Mouse (Mus musculus): ENCODE results near the gene Wdr90. TPM values are rescaled to one million over a fixed set of nuclear protein-coding genes. Genes with fewer than 3 reads are reported as not detected.

The Wdr90 gene
- 13.1 and 16.2 TPM in 2 replicates for polyA plus RNA-seq (2015; fragmentation: Nextera tagmentation; extraction: Ambion mirVana)

DNA sequence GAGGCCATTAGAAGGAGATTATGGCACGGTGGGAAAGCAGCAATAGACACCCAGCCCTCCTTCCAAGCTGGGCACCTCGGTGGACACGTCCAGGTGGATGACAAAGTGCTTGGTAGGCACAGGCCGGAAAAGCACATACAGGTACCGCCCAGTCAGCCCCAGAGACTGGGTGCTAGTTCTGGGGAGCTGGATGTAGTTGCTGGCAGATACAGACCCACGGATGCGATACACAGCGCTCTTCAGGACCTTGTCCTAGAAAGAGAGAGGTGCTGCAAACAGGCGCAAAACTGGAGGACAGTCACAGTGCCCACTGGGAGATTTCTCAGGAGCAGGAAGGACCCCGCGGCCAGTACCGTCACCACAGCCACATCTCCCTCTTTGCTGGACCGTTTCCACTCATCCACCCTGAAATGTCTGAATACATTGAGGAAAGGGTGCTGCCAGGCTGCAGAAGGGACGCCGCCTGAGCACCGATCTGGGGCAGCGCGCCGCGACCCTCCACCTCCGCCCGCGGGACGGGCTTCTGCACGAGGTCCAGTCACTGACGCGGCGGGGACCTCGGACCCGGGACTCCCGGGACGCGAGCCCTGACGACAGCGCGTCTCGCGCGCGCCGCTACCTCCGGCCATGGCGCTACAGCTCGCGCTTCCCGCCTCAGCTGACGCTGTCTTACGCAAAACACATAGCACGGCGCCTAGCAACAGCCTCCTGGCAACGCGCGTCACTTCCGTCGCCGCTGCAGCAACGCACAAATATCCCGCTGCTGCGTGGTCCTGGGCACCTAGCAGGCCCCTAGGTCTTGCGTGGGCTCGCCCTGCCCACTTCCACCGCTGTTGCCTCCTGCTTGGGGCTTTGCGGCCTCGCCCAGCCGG is at the start of gene Wdr90:
TSS of gene Wdr90 (minus strand) at position 670 of the 872 bp plus-strand sequence.
- Histone ChIP-seq H3K4me3 (ENCODE audit: low read length) (peak within 1 kb of the TSS; percentile 73), H3K27me3 (replicated peaks; ENCODE audit: control insufficient read depth, insufficient read depth, low read length) (no peaks in the 10 kb centered on the region), H3K27ac (ENCODE audit: low read depth, low read length) (peak within 1 kb of the TSS; percentile 86), H3K4me1 (ENCODE audit: control insufficient read depth, insufficient read depth, low read depth, low read length) (peaks cover 18% of the 10 kb centered on the region), H3K9ac (ENCODE audit: low read depth, low read length) (peak within 1 kb of the TSS; percentile 77), H3K9me3 (ENCODE audit: control insufficient read depth, low read length) (no peaks in the 10 kb centered on the region), H3K4me2 (ENCODE audit: low read length) (peak within 1 kb of the TSS; percentile 92), H3K36me3 (ENCODE audit: control insufficient read depth, insufficient read depth, low read length) (no peaks in the 10 kb centered on the region)
- peak; percentile 96 for ATAC-seq
- 4% methylated on average over 65 of the region's 65 CpGs for whole genome bisulfite sequencing

- H3K4me3 ChIP-seq (ENCODE audit: low read length) = no peak overlapping the region
- 88% methylated on average over 2 of the region's 2 CpGs for WGBS
- no peak overlapping the region for H3K9ac ChIP-seq (ENCODE audit: low read depth, low read length)
- no peaks in the 10 kb centered on the region for H3K4me1 ChIP-seq (ENCODE audit: control insufficient read depth, insufficient read depth, low read depth, low read length)
- H3K36me3 ChIP-seq (ENCODE audit: control insufficient read depth, insufficient read depth, low read length) = no peaks in the 10 kb centered on the region
- ATAC-seq = no peak
- no peak overlapping the region for H3K27ac ChIP-seq (ENCODE audit: low read depth, low read length)
- H3K27me3 ChIP-seq (replicated peaks; ENCODE audit: control insufficient read depth, insufficient read depth, low read length) = no peaks in the 10 kb centered on the region
- H3K4me2 ChIP-seq (ENCODE audit: low read length) = no peak overlapping the region
- no peaks in the 10 kb centered on the region for H3K9me3 ChIP-seq (ENCODE audit: control insufficient read depth, low read length)
Measured at GRCm38 (mm10) chr17:25907640-25908039, 46.3 kb upstream of the Wdr90 start.

- Histone ChIP-seq H3K36me3 (ENCODE audit: control insufficient read depth, insufficient read depth, low read length) (peaks cover 3% of the 10 kb centered on the region; the same call in 1 of the 2 replicates), H3K4me2 (ENCODE audit: low read length) (no peak overlapping the region), H3K27ac (ENCODE audit: low read depth, low read length) (no peak overlapping the region), H3K9ac (ENCODE audit: low read depth, low read length) (no peak overlapping the region), H3K4me3 (ENCODE audit: low read length) (no peak overlapping the region), H3K27me3 (replicated peaks; ENCODE audit: control insufficient read depth, insufficient read depth, low read length) (no peaks in the 10 kb centered on the region), H3K9me3 (ENCODE audit: control insufficient read depth, low read length) (no peaks in the 10 kb centered on the region), H3K4me1 (ENCODE audit: control insufficient read depth, insufficient read depth, low read depth, low read length) (no peaks in the 10 kb centered on the region)
- ATAC-seq = no peak
- 90% methylated on average over 3 of the region's 3 CpGs for WGBS
Measured at GRCm38 (mm10) chr17:25903061-25903460, 41.8 kb upstream of the Wdr90 start.

DNA sequence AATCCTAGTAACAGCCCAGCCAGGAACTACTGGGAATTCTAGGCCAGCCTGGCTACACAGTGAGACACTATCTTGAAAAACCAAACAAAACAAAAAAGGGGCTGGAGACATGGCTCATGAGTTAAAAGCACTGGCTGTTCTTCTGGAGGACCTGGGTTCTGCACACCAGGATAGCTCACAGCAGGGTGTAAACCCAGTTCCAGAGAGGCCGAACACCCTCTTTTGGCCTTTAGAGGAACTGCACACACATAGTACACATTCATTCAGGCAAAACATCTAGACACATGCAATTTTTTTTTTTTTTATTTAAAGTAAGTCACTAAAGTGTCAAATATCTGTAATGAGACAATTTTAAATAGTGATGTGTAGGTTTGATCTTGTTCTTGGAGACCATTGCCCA is 38.9 kb upstream of the Wdr90 start:
- H3K36me3 ChIP-seq (ENCODE audit: control insufficient read depth, insufficient read depth, low read length) = peaks cover 3% of the 10 kb centered on the region; the same call in 1 of the 2 replicates
- no peaks in the 10 kb centered on the region for H3K9me3 ChIP-seq (ENCODE audit: control insufficient read depth, low read length)
- H3K4me2 ChIP-seq (ENCODE audit: low read length) = no peak overlapping the region
- no peak overlapping the region for H3K27ac ChIP-seq (ENCODE audit: low read depth, low read length)
- H3K27me3 ChIP-seq (replicated peaks; ENCODE audit: control insufficient read depth, insufficient read depth, low read length) = no peaks in the 10 kb centered on the region
- no peaks in the 10 kb centered on the region for H3K4me1 ChIP-seq (ENCODE audit: control insufficient read depth, insufficient read depth, low read depth, low read length)
- H3K9ac ChIP-seq (ENCODE audit: low read depth, low read length) = no peak overlapping the region
- H3K4me3 ChIP-seq (ENCODE audit: low read length) = no peak overlapping the region
- 100% methylated on average over 1 of the region's 1 CpGs for WGBS
- no peak for ATAC-seq

GRCm38 (mm10) chr17:25895891-25896290 is 34.6 kb upstream of the Wdr90 start:
- no peak for ATAC-seq
- Histone ChIP-seq H3K36me3 (ENCODE audit: control insufficient read depth, insufficient read depth, low read length) (0 out of 2 replicates have a peak, but pooled peaks cover 3% of the 10 kb centered on the region), H3K9ac (ENCODE audit: low read depth, low read length) (no peak overlapping the region), H3K27me3 (replicated peaks; ENCODE audit: control insufficient read depth, insufficient read depth, low read length) (no peaks in the 10 kb centered on the region), H3K4me2 (ENCODE audit: low read length) (no peak overlapping the region), H3K27ac (ENCODE audit: low read depth, low read length) (0 out of 2 replicates have a peak overlapping the region, but pooled peaks have one; percentile 13), H3K4me1 (ENCODE audit: control insufficient read depth, insufficient read depth, low read depth, low read length) (no peaks in the 10 kb centered on the region; the same call in none of the 2 replicates), H3K4me3 (ENCODE audit: low read length) (no peak overlapping the region), H3K9me3 (ENCODE audit: control insufficient read depth, low read length) (no peaks in the 10 kb centered on the region)
- 68% methylated on average over 12 of the region's 12 CpGs for WGBS

DNA sequence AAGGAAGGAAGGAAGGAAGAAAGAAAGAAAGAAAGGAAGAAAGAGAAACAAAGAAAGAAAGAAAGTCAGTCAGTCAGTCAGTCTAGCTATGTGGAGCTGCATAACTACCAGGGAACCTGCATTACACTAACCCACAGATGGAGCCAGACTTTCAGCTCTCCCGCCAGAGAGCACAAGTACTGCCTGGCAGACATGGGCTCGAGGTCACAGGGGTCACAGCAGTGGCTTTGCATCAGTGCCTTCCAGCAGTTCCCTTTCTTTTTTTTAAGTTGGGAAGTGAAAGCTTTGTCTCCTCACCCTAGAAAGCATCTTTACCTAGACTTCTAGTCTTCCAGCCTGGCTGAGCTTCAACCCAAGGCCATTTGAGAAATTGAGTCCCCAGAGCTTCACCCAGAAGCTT is 34.1 kb upstream of the Wdr90 start:
- H3K27me3 ChIP-seq (replicated peaks; ENCODE audit: control insufficient read depth, insufficient read depth, low read length) = no peaks in the 10 kb centered on the region
- H3K9me3 ChIP-seq (ENCODE audit: control insufficient read depth, low read length) = no peaks in the 10 kb centered on the region
- no peaks in the 10 kb centered on the region; the same call in none of the 2 replicates for H3K4me1 ChIP-seq (ENCODE audit: control insufficient read depth, insufficient read depth, low read depth, low read length)
- H3K9ac ChIP-seq (ENCODE audit: low read depth, low read length) = no peak overlapping the region
- ATAC-seq = no peak
- no peak overlapping the region for H3K4me2 ChIP-seq (ENCODE audit: low read length)
- 0 out of 2 replicates have a peak, but pooled peaks cover under 1% of the 10 kb centered on the region for H3K36me3 ChIP-seq (ENCODE audit: control insufficient read depth, insufficient read depth, low read length)
- WGBS = 32% methylated on average over 2 of the region's 2 CpGs
- H3K4me3 ChIP-seq (ENCODE audit: low read length) = no peak overlapping the region
- H3K27ac ChIP-seq (ENCODE audit: low read depth, low read length) = no peak overlapping the region

DNA sequence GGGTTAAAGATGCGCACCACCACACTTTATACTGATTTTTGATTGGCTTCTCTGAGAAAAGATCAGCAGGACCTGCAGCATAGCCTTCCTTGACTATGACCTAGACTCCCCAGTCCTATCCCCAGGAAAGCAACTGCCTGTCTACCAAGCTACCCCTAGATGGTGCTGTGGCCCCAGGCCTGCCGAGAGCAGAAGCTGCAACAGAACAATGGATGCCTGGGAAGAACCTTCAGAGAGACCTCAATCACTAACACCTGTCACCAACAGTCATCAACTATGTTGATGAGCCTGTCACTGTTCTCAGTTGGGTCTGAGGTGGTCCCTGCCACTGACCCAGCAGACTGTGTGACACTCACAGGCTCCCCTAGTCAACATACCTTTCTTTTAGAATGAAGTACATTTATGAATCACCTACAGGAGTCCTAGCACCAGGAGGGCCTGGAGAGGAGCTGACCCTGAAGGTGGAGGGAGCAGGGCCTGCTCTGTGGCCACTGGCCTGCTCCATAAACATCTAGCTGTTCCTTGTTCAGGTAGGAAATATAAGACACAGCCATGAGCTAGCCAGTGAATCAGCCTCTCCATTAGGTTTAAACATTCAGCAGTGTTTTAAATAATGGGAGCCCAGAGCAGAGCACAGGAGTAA is 32.8 kb upstream of the Wdr90 start:
- Histone ChIP-seq H3K9me3 (ENCODE audit: control insufficient read depth, low read length) (no peaks in the 10 kb centered on the region), H3K4me3 (ENCODE audit: low read length) (no peak overlapping the region), H3K27ac (ENCODE audit: low read depth, low read length) (peak overlapping the region; percentile 36; the same call in 1 of the 2 replicates), H3K4me2 (ENCODE audit: low read length) (no peak overlapping the region), H3K9ac (ENCODE audit: low read depth, low read length) (0 out of 2 replicates have a peak overlapping the region, but pooled peaks have one; percentile 2), H3K36me3 (ENCODE audit: control insufficient read depth, insufficient read depth, low read length) (no peaks in the 10 kb centered on the region; the same call in 1 of the 2 replicates), H3K4me1 (ENCODE audit: control insufficient read depth, insufficient read depth, low read depth, low read length) (no peaks in the 10 kb centered on the region; the same call in none of the 2 replicates), H3K27me3 (replicated peaks; ENCODE audit: control insufficient read depth, insufficient read depth, low read length) (no peaks in the 10 kb centered on the region)
- 28% methylated on average over 2 of the region's 2 CpGs for WGBS
- peak; percentile 78 for ATAC-seq

DNA sequence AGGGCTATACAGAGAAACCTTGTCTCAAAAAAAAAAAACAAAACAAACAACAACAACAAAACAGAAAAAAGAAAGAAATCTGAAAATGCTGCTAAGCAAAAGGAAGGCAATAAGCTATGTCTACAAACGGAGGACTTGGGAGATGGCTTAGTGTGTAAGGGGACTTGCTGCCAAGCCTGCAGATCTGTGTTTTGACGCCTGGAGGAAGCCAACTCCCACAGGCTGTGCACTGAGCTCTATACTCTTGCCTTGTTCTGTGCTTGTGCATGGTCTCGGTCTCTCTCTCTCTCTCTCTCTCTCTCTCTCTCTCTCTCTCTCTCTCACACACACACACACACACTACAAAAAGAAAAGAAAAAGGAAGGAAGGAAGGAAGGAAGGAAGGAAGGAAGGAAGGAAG is 27.5 kb upstream of the Wdr90 start:
- Histone ChIP-seq H3K4me2 (ENCODE audit: low read length) (no peak overlapping the region), H3K4me1 (ENCODE audit: control insufficient read depth, insufficient read depth, low read depth, low read length) (no peaks in the 10 kb centered on the region), H3K9ac (ENCODE audit: low read depth, low read length) (no peak overlapping the region), H3K36me3 (ENCODE audit: control insufficient read depth, insufficient read depth, low read length) (peaks cover 4% of the 10 kb centered on the region; the same call in 1 of the 2 replicates), H3K9me3 (ENCODE audit: control insufficient read depth, low read length) (no peaks in the 10 kb centered on the region), H3K4me3 (ENCODE audit: low read length) (no peak overlapping the region), H3K27me3 (replicated peaks; ENCODE audit: control insufficient read depth, insufficient read depth, low read length) (no peaks in the 10 kb centered on the region), H3K27ac (ENCODE audit: low read depth, low read length) (no peak overlapping the region)
- 86% methylated on average over 3 of the region's 3 CpGs for WGBS
- no peak for ATAC-seq

DNA sequence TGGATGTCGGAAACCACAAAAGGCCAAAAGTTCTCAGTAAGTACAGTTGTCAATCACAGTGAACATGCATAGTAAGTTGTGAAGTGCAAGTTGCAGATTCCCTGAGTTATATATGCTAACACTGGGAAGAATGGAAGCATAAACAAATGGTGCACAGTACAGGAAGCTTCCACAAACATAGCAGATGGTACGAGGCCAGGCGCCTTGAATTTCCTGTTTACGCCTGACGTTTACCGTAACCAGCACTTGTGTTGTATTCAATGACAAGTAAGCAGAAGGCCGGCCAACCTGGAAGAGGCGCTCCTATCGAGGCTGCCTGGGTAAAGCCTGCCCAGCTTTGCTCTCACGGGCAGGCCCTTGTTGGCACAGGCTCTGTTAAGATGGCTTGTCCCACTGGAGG is 26.2 kb upstream of the Wdr90 start:
- H3K9ac ChIP-seq (ENCODE audit: low read depth, low read length) = no peak overlapping the region
- H3K4me2 ChIP-seq (ENCODE audit: low read length) = no peak overlapping the region
- ATAC-seq = no peak
- H3K4me1 ChIP-seq (ENCODE audit: control insufficient read depth, insufficient read depth, low read depth, low read length) = no peaks in the 10 kb centered on the region
- no peak overlapping the region for H3K4me3 ChIP-seq (ENCODE audit: low read length)
- no peaks in the 10 kb centered on the region for H3K9me3 ChIP-seq (ENCODE audit: control insufficient read depth, low read length)
- H3K27ac ChIP-seq (ENCODE audit: low read depth, low read length) = no peak overlapping the region
- WGBS = 91% methylated on average over 10 of the region's 10 CpGs
- no peaks in the 10 kb centered on the region for H3K27me3 ChIP-seq (replicated peaks; ENCODE audit: control insufficient read depth, insufficient read depth, low read length)
- H3K36me3 ChIP-seq (ENCODE audit: control insufficient read depth, insufficient read depth, low read length) = peaks cover 10% of the 10 kb centered on the region; the same call in 1 of the 2 replicates
